8 mouse cellular contexts compared by ENCODE assay signal in genomic region chr17:4996121-4996813, GRCm38 (mm10). TPM values are rescaled to one million over a fixed set of nuclear protein-coding genes. Genes with fewer than 3 reads are reported as not detected.
DNase-seq lines count a peak whose midpoint lies in the region; ATAC-seq and TF ChIP-seq lines count a peak whose summit lies in the region.

No protein-coding gene starts in this region.

- no peak for TF ChIP-seq EP300 in heart, postnatal 0 days (IDR thresholded peaks at IDR 0.05; ENCODE audit: low read depth)
- TF ChIP-seq EP300 in stomach, postnatal 0 days (optimal IDR thresholded peaks at IDR 0.05): no peak

- peak overlapping the region; percentile 99 for H3K9ac ChIP-seq in heart, postnatal 0 days (replicated peaks; ENCODE audit: low read depth, low read length)
- peak overlapping the region; percentile 100 for H3K9ac ChIP-seq in midbrain, embryonic 13.5 days (replicated peaks)
- H3K9ac ChIP-seq in stomach, postnatal 0 days (ENCODE audit: low read length): peak overlapping the region; percentile 99

- under 1% methylated on average over 39 of the region's 95 CpGs for WGBS in heart, postnatal 0 days
- under 1% methylated on average over 85 of the region's 95 CpGs for WGBS in limb, embryonic 10.5 days
- under 1% methylated on average over 73 of the region's 95 CpGs for WGBS in midbrain, embryonic 13.5 days
- WGBS in stomach, postnatal 0 days: under 1% methylated on average over 51 of the region's 95 CpGs

- H3K9me3 ChIP-seq in heart, postnatal 0 days (replicated peaks; ENCODE audit: control insufficient read depth, low read length): no peaks in the 10 kb centered on the region
- no peaks in the 10 kb centered on the region for H3K9me3 ChIP-seq in limb, embryonic 10.5 days (replicated peaks)
- no peaks in the 10 kb centered on the region for H3K9me3 ChIP-seq in midbrain, embryonic 13.5 days
- no peaks in the 10 kb centered on the region for H3K9me3 ChIP-seq in stomach, postnatal 0 days (ENCODE audit: control insufficient read depth, low read length)

- no peak for TF ChIP-seq POLR2A in embryonic fibroblast, embryonic 13.5 days (IDR thresholded peaks at IDR 0.05; ENCODE audit: low read depth, low read length)

- H3K36me3 ChIP-seq in heart, postnatal 0 days (replicated peaks; ENCODE audit: control insufficient read depth, insufficient read depth, low read length): no peaks in the 10 kb centered on the region
- H3K36me3 ChIP-seq in limb, embryonic 10.5 days: no peaks in the 10 kb centered on the region
- no peaks in the 10 kb centered on the region for H3K36me3 ChIP-seq in midbrain, embryonic 13.5 days
- H3K36me3 ChIP-seq in stomach, postnatal 0 days (ENCODE audit: control insufficient read depth, insufficient read depth, low read length): no peaks in the 10 kb centered on the region

- ATAC-seq in heart, postnatal 0 days (ENCODE audit: insufficient read depth, low read depth): peak; percentile 34; the same call in 1 of the 2 replicates
- peak; percentile 43 for ATAC-seq in midbrain, embryonic 13.5 days
- ATAC-seq in stomach, postnatal 0 days (ENCODE audit: low FRiP score, low TSS enrichment): peak; percentile 54

- TF ChIP-seq CTCF in embryonic fibroblast, embryonic 13.5 days (IDR thresholded peaks at IDR 0.05; ENCODE audit: borderline replicate concordance, insufficient read depth, low read length): no peak
- no peak for TF ChIP-seq CTCF in heart, postnatal 0 days (IDR thresholded peaks at IDR 0.05; ENCODE audit: low read depth)
- peak; percentile 8; the same call in 1 of the 2 replicates for TF ChIP-seq CTCF in stomach, postnatal 0 days (IDR thresholded peaks at IDR 0.05; ENCODE audit: low read depth)

- H3K27ac ChIP-seq in embryonic fibroblast, embryonic 13.5 days (ENCODE audit: insufficient read depth, low read length): peak overlapping the region; percentile 92
- peak overlapping the region; percentile 98 for H3K27ac ChIP-seq in heart, postnatal 0 days (ENCODE audit: low read depth)
- H3K27ac ChIP-seq in limb, embryonic 10.5 days: peak overlapping the region; percentile 100
- peak overlapping the region; percentile 100 for H3K27ac ChIP-seq in midbrain, embryonic 13.5 days
- H3K27ac ChIP-seq in stomach, postnatal 0 days (replicated peaks): peak overlapping the region; percentile 100

- peak overlapping the region; percentile 97 for H3K4me3 ChIP-seq in embryonic fibroblast, embryonic 13.5 days (ENCODE audit: insufficient read depth, low read length)
- H3K4me3 ChIP-seq in heart, postnatal 0 days (ENCODE audit: low read depth, low read length): peak overlapping the region; percentile 88
- peak overlapping the region; percentile 97 for H3K4me3 ChIP-seq in limb, embryonic 10.5 days
- H3K4me3 ChIP-seq in midbrain, embryonic 13.5 days (replicated peaks): peak overlapping the region; percentile 92
- peak overlapping the region; percentile 97 for H3K4me3 ChIP-seq in stomach, postnatal 0 days (ENCODE audit: low read depth, low read length)

- H3K4me1 ChIP-seq in embryonic fibroblast, embryonic 13.5 days (ENCODE audit: control insufficient read depth, insufficient read depth, low read length): peaks cover 9% of the 10 kb centered on the region
- peaks cover 25% of the 10 kb centered on the region for H3K4me1 ChIP-seq in heart, postnatal 0 days (ENCODE audit: control insufficient read depth, insufficient read depth)
- H3K4me1 ChIP-seq in limb, embryonic 10.5 days: peaks cover 42% of the 10 kb centered on the region
- H3K4me1 ChIP-seq in midbrain, embryonic 13.5 days (replicated peaks): peaks cover 46% of the 10 kb centered on the region
- H3K4me1 ChIP-seq in stomach, postnatal 0 days (replicated peaks; ENCODE audit: control insufficient read depth, insufficient read depth): peaks cover 4% of the 10 kb centered on the region

- H3K4me2 ChIP-seq in heart, postnatal 0 days (ENCODE audit: low read depth, low read length): peak overlapping the region; percentile 88
- H3K4me2 ChIP-seq in midbrain, embryonic 13.5 days (replicated peaks): peak overlapping the region; percentile 70
- peak overlapping the region; percentile 86 for H3K4me2 ChIP-seq in stomach, postnatal 0 days (replicated peaks; ENCODE audit: low read depth)

- no peaks in the 10 kb centered on the region for H3K27me3 ChIP-seq in heart, postnatal 0 days (ENCODE audit: control insufficient read depth, insufficient read depth, low read length)
- no peaks in the 10 kb centered on the region for H3K27me3 ChIP-seq in limb, embryonic 10.5 days (ENCODE audit: low read depth, poor library complexity, severe bottlenecking)
- no peaks in the 10 kb centered on the region for H3K27me3 ChIP-seq in midbrain, embryonic 13.5 days
- no peaks in the 10 kb centered on the region for H3K27me3 ChIP-seq in stomach, postnatal 0 days (ENCODE audit: control insufficient read depth, insufficient read depth, low read length)

- peak; percentile 62 to 71 for DNase-seq in heart, adult 18-20 months
- DNase-seq in heart, adult 8-10 months (ENCODE audit: low spot score): no peak
- peak; percentile 73 for DNase-seq in adrenal gland, postnatal 10 days
- peak; percentile 25 for DNase-seq in heart, postnatal 0 days (ENCODE audit: low spot score)
- DNase-seq in limb, embryonic 10.5 days (ENCODE audit: low spot score): peak; percentile 81
- peak; percentile 68 for DNase-seq in stomach, postnatal 0 days (ENCODE audit: low spot score)

RNA-seq across cellular contexts. Expression of gene Arid1b, which starts 2.1 kb away (rescaled TPM):
- total RNA-seq in heart, adult 18-20 months (2021): 10 to 100 TPM; 23.5 to 27.7 TPM
- 10 to 100 TPM; 25.0 to 27.2 (median 26.2) TPM for total RNA-seq in heart, adult 8-10 months (2022)
- 10 to 100 TPM; 56.1 to 75.4 TPM for total RNA-seq in adrenal gland, postnatal 10 days (2021)
- polyA plus RNA-seq in embryonic fibroblast, embryonic 13.5 days (2011; ENCODE audit: insufficient read length, low read depth, missing spikeins): 20.1 and 21.7 TPM in 2 replicates
- 26.8 and 27.3 TPM in 2 replicates for total RNA-seq in heart, postnatal 0 days (2014; rRNA removed; ENCODE audit: low replicate concordance)
- 4.1 and 4.4 TPM in 2 replicates for polyA plus RNA-seq in heart, postnatal 0 days (2015; fragmentation: Nextera tagmentation; extraction: Ambion mirVana)
- 10.7 and 12.5 TPM in 2 replicates for polyA plus RNA-seq in limb, embryonic 10.5 days (2016; fragmentation: Nextera tagmentation; extraction: Ambion mirVana)
- polyA plus RNA-seq in midbrain, embryonic 13.5 days (2015; fragmentation: Nextera tagmentation; extraction: Ambion mirVana): 14.0 and 14.8 TPM in 2 replicates
- 5.6 and 5.9 TPM in 2 replicates for polyA plus RNA-seq in stomach, postnatal 0 days (2015; fragmentation: Nextera tagmentation; extraction: Ambion mirVana)
